Mouse (Mus musculus) limb, embryonic 14.5 days (tissue): ENCODE measurements around the gene Vcp. TPM values are rescaled to one million over a fixed set of nuclear protein-coding genes. Genes with fewer than 3 reads are reported as not detected.

Source experiments
- ATAC-seq: fragments of 200-750 bp; cut with Nextera tagmentation; 2 replicates; pipeline ENCODE4 v1.8.0; 2017; ENCODE audit warnings: low read depth, moderate number of reproducible peaks, moderate TSS enrichment; ENCODE audit not compliant: low FRiP score
- DNase-seq: peaks from one replicate; pipeline ENCODE4 v3.0.0-alpha.2; 2015; ENCODE audit warnings: low spot score
- H3K27ac ChIP-seq: fragments of 300-500 bp; sonication (generic); replicated peaks from 2 replicates; pipeline ENCODE4 v1.5.1; 2014; ENCODE audit warnings: low read depth, mild to moderate bottlenecking, low read length, moderate library complexity, mixed read lengths
- H3K27me3 ChIP-seq: fragments of 300-500 bp; sonication (generic); 2 replicates; pipeline ENCODE4 v1.6.1; 2014; ENCODE audit warnings: low read length, mixed read lengths; ENCODE audit not compliant: control insufficient read depth, insufficient read depth
- H3K36me3 ChIP-seq: fragments of 300-500 bp; sonication (generic); 2 replicates; pipeline ENCODE4 v1.6.1; 2014; ENCODE audit warnings: mild to moderate bottlenecking, low read length, moderate library complexity, mixed read lengths; ENCODE audit not compliant: control insufficient read depth, insufficient read depth
- H3K4me1 ChIP-seq: fragments of 300-500 bp; sonication (generic); 2 replicates; pipeline ENCODE4 v1.6.1; 2014; ENCODE audit warnings: antibody characterized with exemption, low read length, mixed read lengths; ENCODE audit not compliant: control insufficient read depth, insufficient read depth
- H3K4me2 ChIP-seq: fragments of 300-500 bp; sonication (generic); replicated peaks from 2 replicates; pipeline ENCODE4 v1.6.1; 2014; ENCODE audit warnings: low read depth, mild to moderate bottlenecking, low read length, moderate library complexity; ENCODE audit not compliant: severe bottlenecking
- H3K4me3 ChIP-seq: fragments of 300-500 bp; sonication (generic); replicated peaks from 2 replicates; pipeline ENCODE4 v1.5.1; 2014; ENCODE audit warnings: low read length
- H3K9ac ChIP-seq: fragments of 300-500 bp; sonication (generic); 2 replicates; pipeline ENCODE4 v1.6.1; 2014; ENCODE audit warnings: mild to moderate bottlenecking, low read depth, low read length, moderate library complexity; ENCODE audit not compliant: severe bottlenecking
- H3K9me3 ChIP-seq: fragments of 300-500 bp; sonication (generic); 2 replicates; pipeline ENCODE4 v1.6.1; 2016; ENCODE audit warnings: low read length; ENCODE audit not compliant: control insufficient read depth
- POLR2A ChIP-seq: fragments of 200-500 bp; IDR thresholded peaks from 2 replicates; pipeline ENCODE4 v1.8.0; 2012; ENCODE audit warnings: inconsistent platforms, mild to moderate bottlenecking, moderate library complexity, borderline replicate concordance; ENCODE audit not compliant: insufficient read depth, insufficient read length; ENCODE audit errors: extremely low read depth
- WGBS: fragments of 180-500 bp; shearing (Covaris S2); extraction: QIAGEN DNeasy Blood & Tissue Kit; methylation state at CpG from one replicate; pipeline ENCODE4 v1.1.7; 2014; 5-methylcytosine and 5-hydroxymethylcytosine counted together
- polyA plus RNA-seq, 2 experiments: library from polyadenylated mRNA; depleted of rRNA in 1 of 2; stranded (reverse) in 1 of 2; unstranded in 1 of 2; fragments of >200 nt; fragmentation: Nextera tagmentation in 1 of 2; extraction: Ambion mirVana in 1 of 2; gene quantifications; 2 replicates each; pipeline versions ENCODE4 v1.2.1 to v1.2.3; 2012 to 2014

Vcp gene
- polyA plus RNA-seq, 2 experiments, result 248 to 468 TPM

GRCm38 (mm10) chr4:43029121-43029520, 28.8 kb upstream of the Vcp start:
- H3K4me1 ChIP-seq, result peaks cover 18% of the 10 kb centered on the region
- H3K36me3 ChIP-seq, result peaks cover 50% of the 10 kb centered on the region
- no peaks in the 10 kb centered on the region for H3K27me3 ChIP-seq
- H3K9ac ChIP-seq, result no peak overlapping the region
- H3K9me3 ChIP-seq, result no peaks in the 10 kb centered on the region
- no peak for ATAC-seq
- H3K4me3 ChIP-seq, result no peak overlapping the region
- DNase-seq, result no peak
- no peak overlapping the region for H3K27ac ChIP-seq
- no peak overlapping the region for H3K4me2 ChIP-seq
- WGBS, result 97% methylated on average over 7 of the region's 7 CpGs
- no peak for TF ChIP-seq POLR2A

GRCm38 (mm10) chr4:43025084-43025960, 25.0 kb upstream of the Vcp start, which contains the start of gene Pigo:
Gene Pigo (minus strand): TSS chr4:43025819.
- peak within 1 kb of the TSS; percentile 60 for H3K9ac ChIP-seq
- DNase-seq (peak; percentile 97), ATAC-seq (peak; percentile 89)
- 5% methylated on average over 42 of the region's 42 CpGs for WGBS
- H3K27me3 ChIP-seq, result no peaks in the 10 kb centered on the region
- peaks cover 11% of the 10 kb centered on the region; the same call in 1 of the 2 replicates for H3K4me1 ChIP-seq
- H3K36me3 ChIP-seq, result peaks cover 70% of the 10 kb centered on the region
- H3K27ac ChIP-seq, result peak within 1 kb of the TSS; percentile 73
- no peaks in the 10 kb centered on the region for H3K9me3 ChIP-seq
- peak within 1 kb of the TSS; percentile 57 for H3K4me3 ChIP-seq
- peak; percentile 85; the same call in 1 of the 2 replicates for TF ChIP-seq POLR2A
- H3K4me2 ChIP-seq, result peak within 1 kb of the TSS; percentile 79

- Histone ChIP-seq H3K27me3 (no peaks in the 10 kb centered on the region), H3K4me2 (peak overlapping the region; percentile 79), H3K36me3 (peaks cover 72% of the 10 kb centered on the region), H3K4me3 (peak overlapping the region; percentile 57), H3K4me1 (peaks cover 8% of the 10 kb centered on the region; the same call in 1 of the 2 replicates), H3K27ac (peak overlapping the region; percentile 73), H3K9ac (peak overlapping the region; percentile 60), H3K9me3 (no peaks in the 10 kb centered on the region)
- no peak for TF ChIP-seq POLR2A
- DNase-seq (no peak), ATAC-seq (no peak)
- WGBS, result 83% methylated on average over 14 of the region's 14 CpGs
Measured at GRCm38 (mm10) chr4:43024673-43025072, 24.4 kb upstream of the Vcp start.

- Histone ChIP-seq H3K9me3 (no peaks in the 10 kb centered on the region), H3K27me3 (no peaks in the 10 kb centered on the region), H3K4me1 (peaks cover 8% of the 10 kb centered on the region; the same call in 1 of the 2 replicates), H3K4me2 (no peak overlapping the region), H3K9ac (no peak overlapping the region), H3K36me3 (peaks cover 72% of the 10 kb centered on the region), H3K27ac (no peak overlapping the region), H3K4me3 (no peak overlapping the region)
- 77% methylated on average over 17 of the region's 17 CpGs for WGBS
- no peak for ATAC-seq
- no peak for DNase-seq
- TF ChIP-seq POLR2A, result no peak
Measured at GRCm38 (mm10) chr4:43021341-43021740, 21.0 kb upstream of the Vcp start.

- no peak overlapping the region for H3K4me2 ChIP-seq
- no peak overlapping the region for H3K4me3 ChIP-seq
- no peak for ATAC-seq
- H3K9me3 ChIP-seq, result no peaks in the 10 kb centered on the region
- no peak for TF ChIP-seq POLR2A
- peaks cover 72% of the 10 kb centered on the region for H3K36me3 ChIP-seq
- peaks cover 8% of the 10 kb centered on the region; the same call in 1 of the 2 replicates for H3K4me1 ChIP-seq
- DNase-seq, result no peak
- no peaks in the 10 kb centered on the region for H3K27me3 ChIP-seq
- 86% methylated on average over 16 of the region's 16 CpGs for WGBS
- no peak overlapping the region for H3K9ac ChIP-seq
- H3K27ac ChIP-seq, result no peak overlapping the region
Measured at GRCm38 (mm10) chr4:43020876-43021275, 20.6 kb upstream of the Vcp start.
